Mouse (Mus musculus) heart, embryonic 15.5 days (tissue): ENCODE measurements around the gene Slc26a6. TPM values are rescaled to one million over a fixed set of nuclear protein-coding genes. Genes with fewer than 3 reads are reported as not detected.

Experiments
- ATAC-seq: fragments of 200-750 bp; cut with Nextera tagmentation; replicated peaks from 2 replicates; pipeline ENCODE4 v1.8.0; 2017; ENCODE audit warnings: low read depth, moderate TSS enrichment; ENCODE audit not compliant: insufficient number of reproducible peaks, insufficient read depth, low FRiP score
- H3K27ac ChIP-seq: fragments of 300-500 bp; sonication (generic); 2 replicates; pipeline ENCODE4 v1.5.1; 2015; ENCODE audit warnings: mild to moderate bottlenecking, inconsistent platforms
- H3K27me3 ChIP-seq: fragments of 300-500 bp; sonication (generic); 2 replicates; pipeline ENCODE4 v1.6.1; 2015; ENCODE audit warnings: inconsistent platforms
- H3K36me3 ChIP-seq: fragments of 300-500 bp; sonication (generic); 2 replicates; pipeline ENCODE4 v1.6.1; 2015; ENCODE audit warnings: mild to moderate bottlenecking, inconsistent platforms
- H3K4me1 ChIP-seq: fragments of 300-500 bp; sonication (generic); replicated peaks from 2 replicates; pipeline ENCODE4 v1.6.1; 2015; ENCODE audit warnings: inconsistent platforms
- H3K4me2 ChIP-seq: fragments of 300-500 bp; sonication (generic); 2 replicates; pipeline ENCODE4 v1.6.1; 2015; ENCODE audit warnings: inconsistent platforms, mild to moderate bottlenecking, moderate library complexity
- H3K4me3 ChIP-seq: fragments of 300-500 bp; sonication (generic); 2 replicates; pipeline ENCODE4 v1.5.1; 2015; ENCODE audit warnings: mild to moderate bottlenecking, inconsistent platforms
- H3K9ac ChIP-seq: fragments of 300-500 bp; sonication (generic); 2 replicates; pipeline ENCODE4 v1.6.1; 2015; ENCODE audit warnings: mild to moderate bottlenecking, inconsistent platforms
- H3K9me3 ChIP-seq: fragments of 300-500 bp; sonication (generic); replicated peaks from 2 replicates; pipeline ENCODE4 v1.6.1; 2016; ENCODE audit warnings: inconsistent platforms
- WGBS: fragments of 180-500 bp; shearing (Covaris S2); methylation state at CpG from one replicate; pipeline ENCODE4 v1.1.7; 2015; ENCODE audit warnings: mixed read lengths; 5-methylcytosine and 5-hydroxymethylcytosine counted together
- polyA plus RNA-seq: library from polyadenylated mRNA; unstranded; fragments of >200 nt; fragmentation: Nextera tagmentation; extraction: Ambion mirVana; gene quantifications from 2 replicates; pipeline ENCODE4 v1.2.1, GENCODE M21; 2015

Gene Slc26a6
- polyA plus RNA-seq, 1 experiment from 2014 or later, result 6.9 TPM

DNA sequence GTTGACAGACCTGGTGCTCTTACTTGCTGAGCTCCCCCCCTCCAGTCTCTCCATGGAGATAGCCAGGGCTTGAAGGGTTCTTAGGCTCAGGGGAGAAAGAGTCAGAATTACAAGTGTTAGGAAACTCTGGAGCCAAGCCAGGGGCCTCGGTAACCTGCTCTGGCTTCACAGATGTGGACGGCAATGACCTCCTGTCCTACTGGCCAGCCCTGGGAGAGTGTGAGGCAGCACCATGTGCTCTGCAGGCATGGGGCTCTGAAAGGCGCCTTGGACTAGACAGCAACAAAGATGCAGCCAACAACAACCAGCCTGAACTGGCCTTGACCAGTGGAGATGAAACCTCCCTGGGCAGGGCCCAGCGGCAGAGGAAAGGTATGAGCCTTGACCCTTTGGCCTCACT lies 5.7 kb upstream of the Slc26a6 start:
- Histone ChIP-seq H3K4me2 (no peak overlapping the region), H3K4me1 (peaks cover 6% of the 10 kb centered on the region), H3K4me3 (no peak overlapping the region), H3K36me3 (no peaks in the 10 kb centered on the region), H3K27ac (no peak overlapping the region), H3K27me3 (peaks cover 28% of the 10 kb centered on the region), H3K9me3 (no peaks in the 10 kb centered on the region), H3K9ac (no peak overlapping the region)
- no peak for ATAC-seq
- WGBS, result 72% methylated on average over 4 of the region's 4 CpGs

DNA sequence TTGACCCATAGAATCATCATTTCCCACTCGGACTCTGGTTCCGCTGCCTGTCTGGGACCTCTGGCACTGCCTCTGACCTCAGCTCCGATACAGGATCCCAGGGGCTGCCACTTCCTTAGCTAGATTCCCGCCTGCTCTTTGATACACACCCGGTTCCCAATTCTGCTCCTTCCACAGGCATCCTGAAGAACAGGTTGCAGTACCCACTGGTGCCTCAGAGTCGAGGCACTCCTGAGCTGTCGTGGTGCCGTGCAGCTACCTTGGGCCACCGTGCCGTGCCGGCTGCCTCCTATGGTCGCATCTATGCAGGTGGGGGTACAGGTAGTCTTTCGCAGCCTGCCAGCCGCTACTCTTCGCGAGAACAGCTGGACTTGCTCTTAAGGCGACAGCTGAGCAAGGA lies 4.7 kb upstream of the Slc26a6 start:
- H3K27me3 ChIP-seq, result peaks cover 19% of the 10 kb centered on the region
- no peak overlapping the region for H3K4me2 ChIP-seq
- H3K4me3 ChIP-seq, result no peak overlapping the region
- no peak overlapping the region for H3K9ac ChIP-seq
- no peak for ATAC-seq
- H3K9me3 ChIP-seq, result no peaks in the 10 kb centered on the region
- no peak overlapping the region for H3K27ac ChIP-seq
- peaks cover 11% of the 10 kb centered on the region for H3K4me1 ChIP-seq
- 70% methylated on average over 17 of the region's 17 CpGs for WGBS
- no peaks in the 10 kb centered on the region for H3K36me3 ChIP-seq

DNA sequence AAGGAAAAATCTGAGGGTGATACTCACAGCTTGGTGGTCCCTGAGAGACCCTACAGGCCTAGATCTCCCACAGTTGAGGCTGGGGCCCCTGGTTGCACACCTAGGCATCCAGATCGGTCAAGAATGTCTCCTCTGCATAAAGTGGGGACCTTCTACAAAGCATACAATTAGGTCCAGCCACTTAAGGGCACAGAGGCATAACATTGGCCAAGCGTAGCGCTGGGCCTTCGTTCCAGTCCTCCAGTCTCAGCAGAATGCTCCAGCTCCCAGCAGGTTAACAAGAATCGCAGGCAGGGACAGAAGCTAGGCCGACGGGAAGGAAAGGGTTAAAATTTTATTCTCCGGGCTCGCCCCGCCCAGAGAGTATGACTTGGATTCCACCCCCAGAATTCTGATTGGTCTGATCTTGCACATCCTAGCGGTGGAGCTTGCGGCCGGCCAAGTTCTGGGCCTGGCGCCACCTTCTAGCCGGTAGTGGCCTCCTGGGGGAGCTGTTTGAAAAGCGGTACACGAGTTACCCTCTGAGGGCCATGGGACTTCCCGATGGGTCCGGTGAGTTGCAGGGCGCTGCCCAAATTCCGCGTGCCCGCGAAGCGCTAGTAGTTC lies 655 bp downstream of the Slc26a6 start:
- Histone ChIP-seq H3K27ac (peak overlapping the region; percentile 84), H3K36me3 (peaks cover 9% of the 10 kb centered on the region; the same call in 1 of the 2 replicates), H3K27me3 (peaks cover 3% of the 10 kb centered on the region), H3K9me3 (no peaks in the 10 kb centered on the region), H3K4me1 (peaks cover 29% of the 10 kb centered on the region), H3K4me2 (peak overlapping the region; percentile 93), H3K9ac (peak overlapping the region; percentile 64), H3K4me3 (peak overlapping the region; percentile 79)
- WGBS, result 3% methylated on average over 25 of the region's 25 CpGs
- peak; percentile 91 for ATAC-seq

DNA sequence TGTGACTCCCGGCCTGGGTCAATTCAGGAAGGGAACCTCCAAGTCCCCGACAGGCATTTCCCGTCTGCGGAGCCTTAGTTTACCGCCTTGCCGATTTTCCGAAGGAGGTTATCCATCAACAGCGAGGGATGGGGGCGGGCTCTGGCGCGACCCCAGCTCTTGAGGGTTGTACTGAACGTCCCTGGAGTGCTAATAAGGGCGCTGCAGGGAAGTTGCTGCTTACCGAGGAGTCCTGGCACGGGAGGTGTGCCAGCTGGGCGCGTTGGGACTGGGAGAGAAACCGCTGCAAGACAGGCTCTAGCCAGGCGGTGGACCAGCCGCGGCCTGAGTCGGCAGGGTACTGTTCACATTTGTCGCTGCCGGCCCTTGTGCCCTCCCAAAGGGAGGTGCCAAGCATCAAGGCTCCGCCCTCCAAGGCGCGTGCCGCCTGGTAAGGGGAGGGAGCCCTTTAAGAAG lies 1.2 kb downstream of the Slc26a6 start:
- peak overlapping the region; percentile 93 for H3K4me2 ChIP-seq
- H3K9ac ChIP-seq, result peak overlapping the region; percentile 64
- H3K4me1 ChIP-seq, result peaks cover 34% of the 10 kb centered on the region
- no peaks in the 10 kb centered on the region for H3K9me3 ChIP-seq
- H3K27me3 ChIP-seq, result no peaks in the 10 kb centered on the region; the same call in none of the 2 replicates
- H3K4me3 ChIP-seq, result peak overlapping the region; percentile 79
- peaks cover 9% of the 10 kb centered on the region; the same call in 1 of the 2 replicates for H3K36me3 ChIP-seq
- ATAC-seq, result peak; percentile 63
- H3K27ac ChIP-seq, result peak overlapping the region; percentile 84
- 1% methylated on average over 28 of the region's 28 CpGs for WGBS

DNA sequence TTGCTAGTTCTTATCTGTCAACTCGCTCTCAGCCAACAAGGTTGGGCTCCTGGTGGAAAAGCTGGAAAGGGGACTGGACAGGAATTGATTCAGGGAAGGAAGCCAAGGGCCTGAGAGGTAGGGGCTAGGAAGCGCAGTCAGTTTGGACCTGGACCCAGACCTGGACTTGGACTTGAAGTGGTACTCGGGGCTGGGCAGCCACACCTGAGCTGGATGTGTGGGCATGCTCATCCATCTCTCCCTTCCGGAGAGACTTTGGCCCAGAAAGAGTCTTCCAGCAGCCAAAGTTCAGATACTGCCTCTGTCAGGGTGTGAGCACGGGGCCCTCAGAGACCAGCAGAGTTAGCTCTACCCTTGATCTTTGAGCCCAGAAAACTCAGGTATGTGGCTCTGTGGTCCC lies 2.3 kb downstream of the Slc26a6 start:
- peak overlapping the region; percentile 93 for H3K4me2 ChIP-seq
- H3K27ac ChIP-seq, result no peak overlapping the region
- H3K9me3 ChIP-seq, result no peaks in the 10 kb centered on the region
- H3K9ac ChIP-seq, result no peak overlapping the region
- no peak for ATAC-seq
- peaks cover 36% of the 10 kb centered on the region for H3K4me1 ChIP-seq
- peaks cover 9% of the 10 kb centered on the region; the same call in 1 of the 2 replicates for H3K36me3 ChIP-seq
- no peaks in the 10 kb centered on the region; the same call in 1 of the 2 replicates for H3K27me3 ChIP-seq
- WGBS, result 47% methylated on average over 5 of the region's 5 CpGs
- H3K4me3 ChIP-seq, result 0 out of 2 replicates have a peak overlapping the region, but pooled peaks have one; percentile 79

DNA sequence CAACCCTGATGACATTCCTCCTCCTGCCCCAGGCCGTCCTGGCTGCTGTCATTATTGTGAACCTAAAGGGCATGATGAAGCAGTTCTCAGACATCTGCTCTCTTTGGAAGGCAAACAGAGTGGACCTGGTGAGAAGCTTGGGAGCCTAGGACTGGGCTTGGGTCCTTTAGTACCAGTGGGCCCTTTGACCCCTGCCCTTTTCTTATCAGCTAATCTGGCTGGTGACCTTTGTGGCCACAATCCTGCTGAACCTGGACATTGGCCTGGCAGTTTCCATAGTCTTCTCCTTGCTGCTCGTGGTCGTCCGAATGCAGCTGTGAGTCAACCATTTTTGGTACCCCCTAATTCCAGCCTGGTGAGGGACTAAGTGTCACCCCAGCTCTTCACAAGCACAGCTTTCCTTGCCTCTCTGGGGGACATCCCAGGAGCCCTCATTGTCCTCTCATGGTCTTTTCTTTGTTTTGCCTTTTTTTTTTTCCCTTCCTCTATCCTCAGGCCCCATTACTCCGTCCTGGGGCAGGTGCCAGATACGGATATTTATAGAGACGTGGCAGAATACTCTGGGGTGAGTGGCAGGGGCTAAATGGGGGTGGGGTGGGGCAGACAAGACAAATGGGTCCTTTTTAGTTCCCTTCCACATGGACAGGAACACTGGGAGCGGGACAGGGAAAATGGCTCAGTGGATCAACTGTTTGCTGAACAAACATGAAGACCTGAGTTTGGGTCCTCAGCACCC lies 5.9 kb downstream of the Slc26a6 start:
- H3K4me2 ChIP-seq, result no peak overlapping the region
- no peak overlapping the region for H3K27ac ChIP-seq

DNA sequence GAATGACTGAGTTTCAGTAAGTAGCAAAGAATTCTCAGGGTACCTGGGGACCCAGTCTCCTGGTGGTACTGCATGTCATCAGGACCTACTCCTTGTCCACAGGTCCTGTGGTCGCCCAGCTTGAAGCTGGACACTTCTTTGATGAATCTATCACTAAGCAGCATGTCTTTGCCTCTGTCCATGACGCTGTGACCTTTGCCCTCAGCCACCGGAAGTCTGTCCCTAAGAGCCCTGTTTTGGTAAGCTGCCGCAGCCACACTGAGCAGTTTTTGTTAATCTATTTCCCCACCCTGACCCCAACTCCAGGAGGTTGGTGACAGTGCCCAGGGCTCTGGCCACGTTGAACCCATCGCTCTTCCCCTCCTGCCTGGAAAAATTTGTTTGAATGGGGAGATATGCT lies 59.2 kb downstream of the Slc26a6 start:
- Histone ChIP-seq H3K27me3 (no peaks in the 10 kb centered on the region), H3K4me1 (0 out of 2 replicates have a peak, but pooled peaks cover 2% of the 10 kb centered on the region), H3K36me3 (no peaks in the 10 kb centered on the region), H3K9ac (no peak overlapping the region), H3K4me2 (no peak overlapping the region), H3K9me3 (no peaks in the 10 kb centered on the region), H3K4me3 (no peak overlapping the region), H3K27ac (no peak overlapping the region)
- no peak for ATAC-seq
- 62% methylated on average over 6 of the region's 6 CpGs for WGBS

More for the DNA sequence above, 5.9 kb downstream of the Slc26a6 start:
- H3K9ac ChIP-seq, result no peak overlapping the region
- H3K27me3 ChIP-seq, result no peaks in the 10 kb centered on the region
- H3K4me1 ChIP-seq, result peaks cover 22% of the 10 kb centered on the region
- H3K36me3 ChIP-seq, result peaks cover 13% of the 10 kb centered on the region; the same call in 1 of the 2 replicates
- no peak overlapping the region for H3K4me3 ChIP-seq
- no peak for ATAC-seq
- H3K9me3 ChIP-seq, result no peaks in the 10 kb centered on the region
- 60% methylated on average over 8 of the region's 8 CpGs for WGBS

DNA sequence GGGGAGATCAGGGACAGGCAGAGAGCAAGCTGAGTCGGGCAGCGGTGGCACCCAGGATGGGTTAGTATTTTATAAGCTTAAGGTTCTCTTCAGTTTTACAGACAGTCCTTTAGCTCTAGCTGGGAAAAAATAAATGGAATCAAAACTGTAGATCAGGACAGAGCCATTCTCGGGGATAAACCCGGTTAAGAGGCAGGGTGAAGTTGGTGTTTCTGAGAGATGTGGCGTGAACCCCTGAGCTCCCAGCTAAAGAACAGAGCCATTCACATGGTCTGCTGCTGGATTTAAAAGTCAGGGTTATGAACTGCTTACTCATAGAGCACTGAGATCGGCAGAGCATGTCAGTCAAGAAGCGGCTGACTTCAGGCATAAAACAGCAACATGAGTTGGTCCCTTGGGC lies 60.1 kb downstream of the Slc26a6 start:
- Histone ChIP-seq H3K4me3 (no peak overlapping the region), H3K36me3 (no peaks in the 10 kb centered on the region), H3K9ac (no peak overlapping the region), H3K4me1 (0 out of 2 replicates have a peak, but pooled peaks cover 2% of the 10 kb centered on the region), H3K9me3 (no peaks in the 10 kb centered on the region), H3K4me2 (no peak overlapping the region), H3K27ac (no peak overlapping the region), H3K27me3 (no peaks in the 10 kb centered on the region)
- 80% methylated on average over 7 of the region's 7 CpGs for WGBS
- ATAC-seq, result no peak

DNA sequence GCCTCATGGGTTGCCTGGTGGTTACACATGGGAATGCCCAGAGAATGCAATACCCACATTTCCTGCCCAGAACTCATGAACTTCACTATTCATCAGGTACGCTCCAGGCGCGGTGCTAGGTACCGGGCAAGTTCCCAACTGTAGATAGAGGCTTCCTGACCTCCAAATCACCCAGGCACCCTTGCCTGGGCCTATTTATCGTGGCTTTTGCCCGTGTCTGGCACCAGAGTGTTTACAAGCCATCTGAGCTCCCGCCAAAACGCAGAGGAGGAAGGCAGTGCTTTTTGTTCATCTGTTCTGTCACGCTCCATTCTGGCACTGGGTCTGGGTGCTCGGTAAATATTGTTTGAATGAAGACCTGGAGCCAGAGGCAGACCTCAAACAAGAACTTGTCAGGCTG lies 60.5 kb downstream of the Slc26a6 start:
- Histone ChIP-seq H3K27me3 (no peaks in the 10 kb centered on the region), H3K4me3 (no peak overlapping the region), H3K9me3 (no peaks in the 10 kb centered on the region), H3K4me1 (0 out of 2 replicates have a peak, but pooled peaks cover 2% of the 10 kb centered on the region), H3K27ac (no peak overlapping the region), H3K9ac (no peak overlapping the region), H3K4me2 (no peak overlapping the region), H3K36me3 (no peaks in the 10 kb centered on the region)
- WGBS, result 75% methylated on average over 10 of the region's 10 CpGs
- ATAC-seq, result no peak

DNA sequence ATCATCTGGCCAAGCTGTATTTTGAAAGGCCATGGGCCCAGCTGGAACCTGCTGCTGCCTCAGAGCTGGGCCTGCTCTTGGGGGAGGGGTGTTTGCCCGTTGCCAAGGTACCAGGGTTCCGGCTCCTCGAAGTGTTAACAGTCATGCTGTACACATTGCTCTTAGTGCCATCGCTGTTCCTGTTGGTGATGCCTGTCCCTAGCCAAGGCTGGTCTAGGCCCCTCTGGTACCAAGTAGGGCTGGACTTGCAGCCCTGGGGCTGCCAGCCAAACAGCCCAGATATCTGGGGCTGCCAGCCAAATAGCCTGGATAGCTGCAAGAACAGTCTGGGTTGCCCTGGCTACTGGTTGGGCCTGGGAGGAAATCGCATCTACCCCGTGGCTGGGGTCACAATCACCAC lies 61.4 kb downstream of the Slc26a6 start, which contains the start of gene Tmem89:
Tmem89 (plus strand) TSS at position 129 of the 400 bp plus-strand sequence.
- Histone ChIP-seq H3K4me2 (no peak within 1 kb of the TSS), H3K27me3 (no peaks in the 10 kb centered on the region), H3K36me3 (no peaks in the 10 kb centered on the region), H3K27ac (no peak within 1 kb of the TSS), H3K4me3 (no peak within 1 kb of the TSS), H3K9ac (no peak within 1 kb of the TSS), H3K4me1 (0 out of 2 replicates have a peak, but pooled peaks cover 2% of the 10 kb centered on the region), H3K9me3 (no peaks in the 10 kb centered on the region)
- 67% methylated on average over 6 of the region's 6 CpGs for WGBS
- no peak; the same call in 1 of the 2 replicates for ATAC-seq

DNA sequence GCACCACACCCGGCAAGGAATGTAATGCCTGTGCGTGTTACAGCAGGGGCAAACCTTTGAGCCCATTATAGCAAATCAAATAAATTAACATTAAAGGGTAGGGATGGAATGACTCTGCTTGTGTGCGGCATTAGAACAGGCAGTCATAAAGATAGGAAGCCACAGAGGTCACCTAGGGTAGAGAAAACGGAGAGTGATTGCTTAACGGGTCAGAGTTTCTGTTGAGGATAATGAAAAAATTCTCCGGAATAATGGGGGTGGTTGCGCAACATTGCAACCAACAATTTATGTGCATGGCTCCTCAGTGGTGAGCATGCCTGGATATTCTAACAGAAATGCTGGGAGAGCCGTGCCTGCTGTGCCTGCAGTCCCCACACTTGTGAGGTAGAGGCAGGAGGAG lies 72.8 kb downstream of the Slc26a6 start:
- H3K27me3 ChIP-seq, result peaks cover 10% of the 10 kb centered on the region
- H3K36me3 ChIP-seq, result no peaks in the 10 kb centered on the region
- no peak overlapping the region for H3K4me2 ChIP-seq
- WGBS, result 67% methylated on average over 8 of the region's 8 CpGs
- H3K9me3 ChIP-seq, result no peaks in the 10 kb centered on the region
- no peak overlapping the region for H3K9ac ChIP-seq
- no peaks in the 10 kb centered on the region for H3K4me1 ChIP-seq
- no peak overlapping the region for H3K4me3 ChIP-seq
- no peak for ATAC-seq
- H3K27ac ChIP-seq, result no peak overlapping the region
